Mouse (Mus musculus) thymus, adult 18-20 months (tissue): Measurements from ENCODE around the gene Irf6.

ENCODE experiments used
- DNase-seq, 2 experiments: peaks; one replicate each; pipeline ENCODE4 v3.0.0; 2022; ENCODE audit warnings: mixed read lengths in 2 of 2

Gene Irf6

GRCm38 (mm10) chr1:193157111-193157492 lies 4.2 kb downstream of the Irf6 start:
- no peak for DNase-seq

- no peak for DNase-seq
These were observed 6.3 kb downstream of the Irf6 start for GRCm38 (mm10) chr1:193159163-193159562.

- peak; percentile 45 to 59 for DNase-seq
These were observed 6.7 kb downstream of the Irf6 start for GRCm38 (mm10) chr1:193159613-193160012.

GRCm38 (mm10) chr1:193160317-193161032 lies 7.6 kb downstream of the Irf6 start:
- DNase-seq = peak; percentile 49 to 61

- no peak for DNase-seq
These were observed 14.8 kb downstream of the Irf6 start, which contains the start of gene A130010J15Rik for GRCm38 (mm10) chr1:193167746-193168145. A130010J15Rik (plus strand) TSS chr1:193168046.

- DNase-seq = peak; percentile 52 to 67
These were observed 16.3 kb downstream of the Irf6 start for GRCm38 (mm10) chr1:193169228-193169627.

GRCm38 (mm10) chr1:193169856-193170255 lies 16.9 kb downstream of the Irf6 start:
- no peak for DNase-seq

- DNase-seq = peak; percentile 97 to 99
These were observed 20.3 kb downstream of the Irf6 start for GRCm38 (mm10) chr1:193172991-193173809.

GRCm38 (mm10) chr1:193173810-193174129 lies 20.9 kb downstream of the Irf6 start:
- no peak for DNase-seq

GRCm38 (mm10) chr1:193174143-193174733 lies 21.3 kb downstream of the Irf6 start:
- DNase-seq = no peak

GRCm38 (mm10) chr1:193181104-193181503 lies 28.2 kb downstream of the Irf6 start:
- peak in 1 of 2 experiments; percentile 44 for DNase-seq

- no peak for DNase-seq
These were observed 35.3 kb downstream of the Irf6 start for GRCm38 (mm10) chr1:193188257-193188656.

GRCm38 (mm10) chr1:193189151-193189621 lies 36.3 kb downstream of the Irf6 start:
- peak in 1 of 2 experiments; percentile 62 for DNase-seq

- DNase-seq = no peak
These were observed 36.9 kb downstream of the Irf6 start for GRCm38 (mm10) chr1:193189771-193190170.

GRCm38 (mm10) chr1:193191675-193192283 lies 38.9 kb downstream of the Irf6 start:
- no peak for DNase-seq

GRCm38 (mm10) chr1:193194416-193195140 lies 41.7 kb downstream of the Irf6 start:
- DNase-seq = no peak

- DNase-seq = no peak
These were observed 42.4 kb downstream of the Irf6 start for GRCm38 (mm10) chr1:193195169-193195810.

GRCm38 (mm10) chr1:193197494-193198205 lies 44.7 kb downstream of the Irf6 start:
- DNase-seq = no peak

GRCm38 (mm10) chr1:193198312-193198711 lies 45.4 kb downstream of the Irf6 start:
- no peak for DNase-seq

GRCm38 (mm10) chr1:193200640-193201382 lies 47.9 kb downstream of the Irf6 start:
- DNase-seq = peak; percentile 42 to 69
